Mouse (Mus musculus) embryonic facial prominence, embryonic 15.5 days (tissue): ENCODE measurements around the gene Wbp4. TPM values are rescaled to one million over a fixed set of nuclear protein-coding genes. Genes with fewer than 3 reads are reported as not detected.

Experiments used
- ATAC-seq: fragments of 200-750 bp; cut with Nextera tagmentation; 2 replicates; pipeline ENCODE4 v1.8.0; 2017; ENCODE audit warnings: low read depth, moderate TSS enrichment; ENCODE audit not compliant: insufficient number of reproducible peaks, low FRiP score, low TSS enrichment
- H3K27ac ChIP-seq: fragments of 300-500 bp; sonication (generic); replicated peaks from 2 replicates; pipeline ENCODE4 v1.5.1; 2015; ENCODE audit warnings: mild to moderate bottlenecking, inconsistent platforms
- H3K27me3 ChIP-seq: fragments of 300-500 bp; sonication (generic); 2 replicates; pipeline ENCODE4 v1.6.1; 2015; ENCODE audit warnings: inconsistent platforms
- H3K36me3 ChIP-seq: fragments of 300-500 bp; sonication (generic); 2 replicates; pipeline ENCODE4 v1.6.1; 2015; ENCODE audit warnings: mild to moderate bottlenecking, inconsistent platforms
- H3K4me1 ChIP-seq: fragments of 300-500 bp; sonication (generic); 2 replicates; pipeline ENCODE4 v1.6.1; 2015; ENCODE audit warnings: inconsistent platforms
- H3K4me2 ChIP-seq: fragments of 300-500 bp; sonication (generic); replicated peaks from 2 replicates; pipeline ENCODE4 v1.6.1; 2015; ENCODE audit warnings: mild to moderate bottlenecking, inconsistent platforms
- H3K4me3 ChIP-seq: fragments of 300-500 bp; sonication (generic); replicated peaks from 2 replicates; pipeline ENCODE4 v1.5.1; 2015; ENCODE audit warnings: mild to moderate bottlenecking, inconsistent platforms
- H3K9ac ChIP-seq: fragments of 300-500 bp; sonication (generic); 2 replicates; pipeline ENCODE4 v1.6.1; 2015; ENCODE audit warnings: inconsistent platforms
- H3K9me3 ChIP-seq: fragments of 300-500 bp; sonication (generic); replicated peaks from 2 replicates; pipeline ENCODE4 v1.6.1; 2016; ENCODE audit warnings: inconsistent platforms
- WGBS: fragments of 180-500 bp; shearing (Covaris S2); methylation state at CpG from one replicate; pipeline ENCODE4 v1.1.7; 2015; 5-methylcytosine and 5-hydroxymethylcytosine counted together
- polyA plus RNA-seq: library from polyadenylated mRNA; unstranded; fragments of >200 nt; fragmentation: Nextera tagmentation; extraction: Ambion mirVana; gene quantifications from 2 replicates; pipeline ENCODE4 v1.2.1, GENCODE M21; 2015

Gene Wbp4
- polyA plus RNA-seq, 1 experiment from 2014 or later = 44.2 TPM

- ATAC-seq = no peak
- Histone ChIP-seq H3K27ac (no peak overlapping the region), H3K4me1 (no peaks in the 10 kb centered on the region), H3K9ac (no peak overlapping the region), H3K4me3 (no peak overlapping the region), H3K4me2 (no peak overlapping the region), H3K27me3 (no peaks in the 10 kb centered on the region), H3K9me3 (no peaks in the 10 kb centered on the region), H3K36me3 (peaks cover 26% of the 10 kb centered on the region)
- WGBS = 73% methylated on average over 2 of the region's 2 CpGs
Observed at GRCm38 (mm10) chr14:79410662-79411061, 70.7 kb downstream of the Wbp4 start.

Other genes starting within 250 kb of the Wbp4 start
- not detected in 2 replicates for gene Zfp957, start 234.2 kb downstream of the Wbp4 start, polyA plus RNA-seq
- 56.0 and 63.9 TPM in 2 replicates for gene Rgcc, start 179.9 kb downstream of the Wbp4 start, polyA plus RNA-seq
- 36.2 and 39.4 TPM in 2 replicates for gene Naa16, start 90.7 kb downstream of the Wbp4 start, polyA plus RNA-seq
- gene Mtrf1, start 83.7 kb downstream of the Wbp4 start, polyA plus RNA-seq = 8.7 and 9.3 TPM in 2 replicates
- 11.7 and 12.8 TPM in 2 replicates for gene Kbtbd7, start 55.0 kb downstream of the Wbp4 start, polyA plus RNA-seq
- 2.4 and 2.7 TPM in 2 replicates for gene Kbtbd6, start 29.7 kb downstream of the Wbp4 start, polyA plus RNA-seq
- 16.4 and 18.5 TPM in 2 replicates for gene Elf1, start 326 bp downstream of the Wbp4 start, polyA plus RNA-seq
- gene Sugt1, start 106.2 kb upstream of the Wbp4 start, polyA plus RNA-seq = 112 and 118 TPM in 2 replicates
- gene Cnmd, start 180.7 kb upstream of the Wbp4 start, polyA plus RNA-seq = 84.7 and 137 TPM in 2 replicates